Comparison of ENCODE assay signal across 8 mouse cellular contexts in genomic region chr4:130913077-130913476, GRCm38 (mm10). TPM values are rescaled to one million over a fixed set of nuclear protein-coding genes. Genes with fewer than 3 reads are reported as not detected.
DNase-seq lines count a peak whose midpoint lies in the region; ATAC-seq and TF ChIP-seq lines count a peak whose summit lies in the region.

TSS of gene Laptm5 (plus strand) at chr4:130913125.

- H3K9me3 ChIP-seq in forebrain, postnatal 0 days (ENCODE audit: low read length) = no peaks in the 10 kb centered on the region
- no peaks in the 10 kb centered on the region for H3K9me3 ChIP-seq in intestine, embryonic 14.5 days (ENCODE audit: control insufficient read depth, low read length)
- H3K9me3 ChIP-seq in liver, embryonic 12.5 days (replicated peaks) = no peaks in the 10 kb centered on the region

- H3K4me1 ChIP-seq in forebrain, postnatal 0 days (ENCODE audit: insufficient read depth) = no peaks in the 10 kb centered on the region
- no peaks in the 10 kb centered on the region for H3K4me1 ChIP-seq in intestine, embryonic 14.5 days (replicated peaks; ENCODE audit: control insufficient read depth, insufficient read depth, low read length)
- H3K4me1 ChIP-seq in liver, embryonic 12.5 days = peaks cover 83% of the 10 kb centered on the region

- H3K27me3 ChIP-seq in forebrain, postnatal 0 days (ENCODE audit: insufficient read depth, low read length) = no peaks in the 10 kb centered on the region
- no peaks in the 10 kb centered on the region for H3K27me3 ChIP-seq in intestine, embryonic 14.5 days (replicated peaks; ENCODE audit: control insufficient read depth, insufficient read depth, low read length)
- no peaks in the 10 kb centered on the region for H3K27me3 ChIP-seq in liver, embryonic 12.5 days (replicated peaks)

- DNase-seq in CD4-positive, CD25-positive, alpha-beta regulatory T cell, adult 2 months (ENCODE audit: low read depth, low spot score) = peak; percentile 89
- no peak for DNase-seq in forebrain, postnatal 0 days
- DNase-seq in intestine, embryonic 14.5 days (ENCODE audit: low spot score) = no peak
- DNase-seq in naive thymus-derived CD4-positive, alpha-beta T cell, adult 2 months (ENCODE audit: low read depth) = peak; percentile 88
- DNase-seq in Muller cell, postnatal 12 days (ENCODE audit: inconsistent ontology term) = no peak
- DNase-seq in cerebellum, postnatal 4 days (ENCODE audit: low spot score in 2 of 2) = no peak

- no peak within 1 kb of the TSS for H3K27ac ChIP-seq in forebrain, postnatal 0 days (ENCODE audit: low read depth, low read length)
- H3K27ac ChIP-seq in intestine, embryonic 14.5 days (ENCODE audit: low read depth) = no peak within 1 kb of the TSS
- H3K27ac ChIP-seq in liver, embryonic 12.5 days = peak within 1 kb of the TSS; percentile 73

- TF ChIP-seq CTCF in forebrain, postnatal 0 days (IDR thresholded peaks at IDR 0.05; ENCODE audit: low read depth) = no peak

- ATAC-seq in activated CD4-positive, CD25-positive, alpha-beta regulatory T cell, adult 4 months = peak; percentile 44
- no peak for ATAC-seq in forebrain, postnatal 0 days
- no peak for ATAC-seq in intestine, embryonic 14.5 days (replicated peaks; ENCODE audit: low FRiP score, low TSS enrichment, low read depth)
- ATAC-seq in liver, embryonic 12.5 days = peak; percentile 35; the same call in 1 of the 2 replicates

- WGBS in forebrain, postnatal 0 days = 68% methylated on average over 11 of the region's 11 CpGs
- 63% methylated on average over 11 of the region's 11 CpGs for WGBS in intestine, embryonic 14.5 days
- WGBS in liver, embryonic 12.5 days (ENCODE audit: insufficient replicate concordance) = 32% methylated on average over 11 of the region's 11 CpGs

- no peak within 1 kb of the TSS for H3K4me3 ChIP-seq in forebrain, postnatal 0 days (ENCODE audit: low read depth, low read length)
- H3K4me3 ChIP-seq in intestine, embryonic 14.5 days (ENCODE audit: low read depth, low read length) = no peak within 1 kb of the TSS
- peak within 1 kb of the TSS; percentile 39 for H3K4me3 ChIP-seq in liver, embryonic 12.5 days

- H3K4me2 ChIP-seq in forebrain, postnatal 0 days (ENCODE audit: low read depth) = no peak within 1 kb of the TSS
- H3K4me2 ChIP-seq in intestine, embryonic 14.5 days (ENCODE audit: low read length) = no peak within 1 kb of the TSS
- H3K4me2 ChIP-seq in liver, embryonic 12.5 days = peak within 1 kb of the TSS; percentile 39

- H3K36me3 ChIP-seq in forebrain, postnatal 0 days (ENCODE audit: insufficient read depth) = no peaks in the 10 kb centered on the region
- H3K36me3 ChIP-seq in intestine, embryonic 14.5 days (ENCODE audit: control insufficient read depth, insufficient read depth, low read length) = no peaks in the 10 kb centered on the region
- H3K36me3 ChIP-seq in liver, embryonic 12.5 days = no peaks in the 10 kb centered on the region

- H3K9ac ChIP-seq in forebrain, postnatal 0 days = no peak within 1 kb of the TSS
- no peak within 1 kb of the TSS for H3K9ac ChIP-seq in intestine, embryonic 14.5 days (ENCODE audit: low read length)
- peak within 1 kb of the TSS; percentile 48; the same call in 1 of the 2 replicates for H3K9ac ChIP-seq in liver, embryonic 12.5 days

RNA-seq across cellular contexts. Expression of gene Laptm5, which starts in this region (rescaled TPM):
- polyA plus RNA-seq in activated CD4-positive, CD25-positive, alpha-beta regulatory T cell, adult 4 months (2017; shearing (Covaris generic)) = 1,000 to 10,000 TPM; 1,545 to 2,139 TPM
- total RNA-seq in forebrain, postnatal 0 days (2014; rRNA removed) = 17.5 and 25.5 TPM in 2 replicates
- 30.2 and 34.3 TPM in 2 replicates for polyA plus RNA-seq in forebrain, postnatal 0 days (2015; fragmentation: Nextera tagmentation; extraction: Ambion mirVana)
- polyA plus RNA-seq in intestine, embryonic 14.5 days (2014; fragmentation: Nextera tagmentation; extraction: Ambion mirVana) = 37.2 and 40.6 TPM in 2 replicates
- 61.1 and 64.3 TPM in 2 replicates for polyA plus RNA-seq in liver, embryonic 12.5 days (2016; fragmentation: Nextera tagmentation; extraction: Ambion mirVana)

Comparison
In these comparisons a context has a peak if more than half of its experiments do, and no peak if none do; other contexts are left out.
1. RNA of gene Laptm5 (polyA plus RNA-seq): 1,545 to 2,139 TPM in activated CD4-positive, CD25-positive, alpha-beta regulatory T cell, adult 4 months; 61.1 to 64.3 TPM in liver, embryonic 12.5 days, 37.2 to 40.6 TPM in intestine, embryonic 14.5 days and 30.2 to 34.3 TPM in forebrain, postnatal 0 days; every median in the first group is over 10 times any median in the second.
2. DNase-seq: peak in CD4-positive, CD25-positive, alpha-beta regulatory T cell, adult 2 months (single experiment) and naive thymus-derived CD4-positive, alpha-beta T cell, adult 2 months (single experiment); none in forebrain, postnatal 0 days (single experiment), intestine, embryonic 14.5 days (single experiment), Muller cell, postnatal 12 days (single experiment) and cerebellum, postnatal 4 days (0 of 2).
3. ATAC-seq: peak in activated CD4-positive, CD25-positive, alpha-beta regulatory T cell, adult 4 months (single experiment) and liver, embryonic 12.5 days (single experiment); none in forebrain, postnatal 0 days (single experiment) and intestine, embryonic 14.5 days (single experiment).